Mouse (Mus musculus): ENCODE measurements around the gene Uba3. TPM values are rescaled to one million over a fixed set of nuclear protein-coding genes. Genes with fewer than 3 reads are reported as not detected.

Gene Uba3
- polyA plus RNA-seq, 1 experiment: 136 TPM

- H3K27me3 ChIP-seq (ENCODE audit: control insufficient read depth, insufficient read depth, low read length, poor library complexity, severe bottlenecking): no peaks in the 10 kb centered on the region
- H3K4me1 ChIP-seq (ENCODE audit: control insufficient read depth, insufficient read depth, low read length): no peaks in the 10 kb centered on the region
- 0 out of 2 replicates have a peak, but pooled peaks cover 4% of the 10 kb centered on the region for H3K9me3 ChIP-seq (replicated peaks; ENCODE audit: control insufficient read depth, insufficient read depth, low read length, poor library complexity, severe bottlenecking)
- H3K9ac ChIP-seq (ENCODE audit: low read depth, poor library complexity, severe bottlenecking): no peak overlapping the region
- H3K4me3 ChIP-seq (ENCODE audit: low read depth, low read length): no peak overlapping the region
- no peaks in the 10 kb centered on the region for H3K36me3 ChIP-seq (ENCODE audit: control insufficient read depth, insufficient read depth, low read length, poor library complexity, severe bottlenecking)
- no peak for TF ChIP-seq CTCF (IDR thresholded peaks at IDR 0.05; ENCODE audit: low read depth, low read length)
- TF ChIP-seq EP300 (IDR thresholded peaks at IDR 0.05; ENCODE audit: insufficient read depth, low read depth, low read length): no peak
- TF ChIP-seq POLR2A (IDR thresholded peaks at IDR 0.05; ENCODE audit: insufficient read depth, low read length): no peak
- no peak overlapping the region for H3K27ac ChIP-seq (ENCODE audit: insufficient read depth, low read length)
Observed at GRCm38 (mm10) chr6:97240092-97240491, 34.6 kb upstream of the Uba3 start.

- no peak overlapping the region for H3K27ac ChIP-seq (ENCODE audit: insufficient read depth, low read length)
- 0 out of 2 replicates have a peak, but pooled peaks cover 4% of the 10 kb centered on the region for H3K9me3 ChIP-seq (replicated peaks; ENCODE audit: control insufficient read depth, insufficient read depth, low read length, poor library complexity, severe bottlenecking)
- no peaks in the 10 kb centered on the region for H3K4me1 ChIP-seq (ENCODE audit: control insufficient read depth, insufficient read depth, low read length)
- TF ChIP-seq CTCF (IDR thresholded peaks at IDR 0.05; ENCODE audit: low read depth, low read length) (peak; percentile 25), POLR2A (IDR thresholded peaks at IDR 0.05; ENCODE audit: insufficient read depth, low read length) (no peak)
- no peaks in the 10 kb centered on the region for H3K36me3 ChIP-seq (ENCODE audit: control insufficient read depth, insufficient read depth, low read length, poor library complexity, severe bottlenecking)
- no peak overlapping the region for H3K4me3 ChIP-seq (ENCODE audit: low read depth, low read length)
- no peak overlapping the region for H3K9ac ChIP-seq (ENCODE audit: low read depth, poor library complexity, severe bottlenecking)
- no peaks in the 10 kb centered on the region for H3K27me3 ChIP-seq (ENCODE audit: control insufficient read depth, insufficient read depth, low read length, poor library complexity, severe bottlenecking)
Observed at GRCm38 (mm10) chr6:97239360-97239759, 33.9 kb upstream of the Uba3 start.

DNA sequence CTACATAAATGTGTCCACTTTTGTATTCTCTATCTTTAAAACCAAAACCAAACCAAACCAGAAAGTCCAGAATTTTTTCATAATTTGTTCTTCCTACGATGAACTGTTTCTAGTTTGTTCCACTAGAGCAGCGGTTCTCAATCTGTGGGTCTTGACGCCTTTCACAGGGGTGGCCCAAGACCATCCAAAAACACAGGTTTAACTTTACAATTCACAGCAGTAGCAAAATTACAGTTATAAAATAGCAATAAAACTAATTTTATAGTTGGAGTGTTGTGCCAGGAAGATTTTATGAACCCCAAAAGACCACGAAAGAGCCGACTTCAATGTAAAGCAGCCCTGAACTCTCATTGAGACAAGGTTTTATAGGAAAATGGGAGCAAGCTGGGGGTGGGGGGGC, 30.6 kb upstream of the Uba3 start:
- Histone ChIP-seq H3K27me3 (ENCODE audit: control insufficient read depth, insufficient read depth, low read length, poor library complexity, severe bottlenecking) (no peaks in the 10 kb centered on the region), H3K36me3 (ENCODE audit: control insufficient read depth, insufficient read depth, low read length, poor library complexity, severe bottlenecking) (peaks cover 6% of the 10 kb centered on the region; the same call in 1 of the 2 replicates), H3K4me3 (ENCODE audit: low read depth, low read length) (no peak overlapping the region), H3K27ac (ENCODE audit: insufficient read depth, low read length) (no peak overlapping the region), H3K9ac (ENCODE audit: low read depth, poor library complexity, severe bottlenecking) (no peak overlapping the region), H3K4me1 (ENCODE audit: control insufficient read depth, insufficient read depth, low read length) (no peaks in the 10 kb centered on the region), H3K9me3 (replicated peaks; ENCODE audit: control insufficient read depth, insufficient read depth, low read length, poor library complexity, severe bottlenecking) (0 out of 2 replicates have a peak, but pooled peaks cover 4% of the 10 kb centered on the region)
- no peak for TF ChIP-seq CTCF (IDR thresholded peaks at IDR 0.05; ENCODE audit: low read depth, low read length)
- no peak for TF ChIP-seq POLR2A (IDR thresholded peaks at IDR 0.05; ENCODE audit: insufficient read depth, low read length)
- no peak for TF ChIP-seq EP300 (IDR thresholded peaks at IDR 0.05; ENCODE audit: insufficient read depth, low read depth, low read length)

- Histone ChIP-seq H3K27ac (ENCODE audit: insufficient read depth, low read length) (no peak overlapping the region), H3K4me1 (ENCODE audit: control insufficient read depth, insufficient read depth, low read length) (no peaks in the 10 kb centered on the region), H3K9me3 (replicated peaks; ENCODE audit: control insufficient read depth, insufficient read depth, low read length, poor library complexity, severe bottlenecking) (0 out of 2 replicates have a peak, but pooled peaks cover 4% of the 10 kb centered on the region), H3K36me3 (ENCODE audit: control insufficient read depth, insufficient read depth, low read length, poor library complexity, severe bottlenecking) (peaks cover 11% of the 10 kb centered on the region), H3K27me3 (ENCODE audit: control insufficient read depth, insufficient read depth, low read length, poor library complexity, severe bottlenecking) (no peaks in the 10 kb centered on the region), H3K4me3 (ENCODE audit: low read depth, low read length) (no peak overlapping the region), H3K9ac (ENCODE audit: low read depth, poor library complexity, severe bottlenecking) (no peak overlapping the region)
- TF ChIP-seq CTCF (IDR thresholded peaks at IDR 0.05; ENCODE audit: low read depth, low read length) (no peak), POLR2A (IDR thresholded peaks at IDR 0.05; ENCODE audit: insufficient read depth, low read length) (no peak), EP300 (IDR thresholded peaks at IDR 0.05; ENCODE audit: insufficient read depth, low read depth, low read length) (no peak)
Observed at GRCm38 (mm10) chr6:97234911-97235668, 29.6 kb upstream of the Uba3 start.

GRCm38 (mm10) chr6:97227067-97227847, 21.8 kb upstream of the Uba3 start:
- Histone ChIP-seq H3K9ac (ENCODE audit: low read depth, poor library complexity, severe bottlenecking) (no peak overlapping the region), H3K4me3 (ENCODE audit: low read depth, low read length) (no peak overlapping the region), H3K4me1 (ENCODE audit: control insufficient read depth, insufficient read depth, low read length) (no peaks in the 10 kb centered on the region), H3K27ac (ENCODE audit: insufficient read depth, low read length) (no peak overlapping the region), H3K9me3 (replicated peaks; ENCODE audit: control insufficient read depth, insufficient read depth, low read length, poor library complexity, severe bottlenecking) (no peaks in the 10 kb centered on the region), H3K27me3 (ENCODE audit: control insufficient read depth, insufficient read depth, low read length, poor library complexity, severe bottlenecking) (no peaks in the 10 kb centered on the region), H3K36me3 (ENCODE audit: control insufficient read depth, insufficient read depth, low read length, poor library complexity, severe bottlenecking) (peaks cover 6% of the 10 kb centered on the region)
- TF ChIP-seq POLR2A (IDR thresholded peaks at IDR 0.05; ENCODE audit: insufficient read depth, low read length): no peak
- TF ChIP-seq CTCF (IDR thresholded peaks at IDR 0.05; ENCODE audit: low read depth, low read length): no peak
- TF ChIP-seq EP300 (IDR thresholded peaks at IDR 0.05; ENCODE audit: insufficient read depth, low read depth, low read length): no peak

- H3K27me3 ChIP-seq (ENCODE audit: control insufficient read depth, insufficient read depth, low read length, poor library complexity, severe bottlenecking): no peaks in the 10 kb centered on the region
- H3K27ac ChIP-seq (ENCODE audit: insufficient read depth, low read length): no peak overlapping the region
Observed at GRCm38 (mm10) chr6:97226083-97226491, 20.6 kb upstream of the Uba3 start.

More at GRCm38 (mm10) chr6:97226083-97226491, 20.6 kb upstream of the Uba3 start:
- peaks cover 5% of the 10 kb centered on the region for H3K36me3 ChIP-seq (ENCODE audit: control insufficient read depth, insufficient read depth, low read length, poor library complexity, severe bottlenecking)
- no peak overlapping the region for H3K9ac ChIP-seq (ENCODE audit: low read depth, poor library complexity, severe bottlenecking)
- H3K4me1 ChIP-seq (ENCODE audit: control insufficient read depth, insufficient read depth, low read length): no peaks in the 10 kb centered on the region
- no peaks in the 10 kb centered on the region for H3K9me3 ChIP-seq (replicated peaks; ENCODE audit: control insufficient read depth, insufficient read depth, low read length, poor library complexity, severe bottlenecking)
- TF ChIP-seq EP300 (IDR thresholded peaks at IDR 0.05; ENCODE audit: insufficient read depth, low read depth, low read length) (no peak), CTCF (IDR thresholded peaks at IDR 0.05; ENCODE audit: low read depth, low read length) (no peak), POLR2A (IDR thresholded peaks at IDR 0.05; ENCODE audit: insufficient read depth, low read length) (no peak)
- H3K4me3 ChIP-seq (ENCODE audit: low read depth, low read length): no peak overlapping the region
